Mouse (Mus musculus) heart, embryonic 14.5 days (tissue): ENCODE data around the gene Ddn. TPM values are rescaled to one million over a fixed set of nuclear protein-coding genes. Genes with fewer than 3 reads are reported as not detected.

Experiments used
- ATAC-seq: fragments of 200-750 bp; cut with Nextera tagmentation; 2 replicates; pipeline ENCODE4 v1.8.0; 2017; ENCODE audit warnings: low read depth, moderate TSS enrichment; ENCODE audit not compliant: insufficient number of reproducible peaks, insufficient read depth, low FRiP score
- H3K27ac ChIP-seq, 2 experiments: fragments of 200-500 bp in 1 of 2; fragments of 300-500 bp in 1 of 2; sonication (generic) in 1 of 2; replicated peaks in 1 of 2; 2 replicates each; pipeline ENCODE4 v1.5.1; 2012 to 2014; ENCODE audit warnings: low read depth in 2 of 2, low read length in 2 of 2, control low read depth in 1 of 2, mild to moderate bottlenecking in 1 of 2, mixed read lengths in 1 of 2; ENCODE audit not compliant: control insufficient read depth in 1 of 2, insufficient read depth in 1 of 2
- H3K27me3 ChIP-seq: fragments of 300-500 bp; sonication (generic); 2 replicates; pipeline ENCODE4 v1.6.1; 2014; ENCODE audit warnings: mild to moderate bottlenecking, low read length, control low read depth; ENCODE audit not compliant: control insufficient read depth, insufficient read depth
- H3K36me3 ChIP-seq: fragments of 300-500 bp; sonication (generic); 2 replicates; pipeline ENCODE4 v1.6.1; 2014; ENCODE audit warnings: mild to moderate bottlenecking, control low read depth, low read length, mixed read lengths; ENCODE audit not compliant: control insufficient read depth, insufficient read depth
- H3K4me1 ChIP-seq, 2 experiments: fragments of 200-500 bp in 1 of 2; fragments of 300-500 bp in 1 of 2; sonication (generic) in 1 of 2; 2 replicates each; pipeline ENCODE4 v1.6.1; 2012 to 2014; ENCODE audit warnings: low read length in 2 of 2, control low read depth in 1 of 2, mixed read lengths in 1 of 2; ENCODE audit not compliant: control insufficient read depth in 2 of 2, insufficient read depth in 2 of 2
- H3K4me2 ChIP-seq: fragments of 300-500 bp; sonication (generic); 2 replicates; pipeline ENCODE4 v1.6.1; 2014; ENCODE audit warnings: mild to moderate bottlenecking, low read length
- H3K4me3 ChIP-seq, 2 experiments: fragments of 200-500 bp in 1 of 2; fragments of 300-500 bp in 1 of 2; sonication (generic) in 1 of 2; 2 replicates each; pipeline ENCODE4 v1.5.1; 2012 to 2014; ENCODE audit warnings: low read length in 2 of 2, mild to moderate bottlenecking in 2 of 2, control low read depth in 1 of 2, low read depth in 1 of 2, moderate library complexity in 1 of 2; ENCODE audit not compliant: control insufficient read depth in 1 of 2, insufficient read depth in 1 of 2
- H3K9ac ChIP-seq: fragments of 300-500 bp; sonication (generic); 2 replicates; pipeline ENCODE4 v1.6.1; 2014; ENCODE audit warnings: mild to moderate bottlenecking, low read length
- H3K9me3 ChIP-seq: fragments of 300-500 bp; sonication (generic); 2 replicates; pipeline ENCODE4 v1.6.1; 2016; ENCODE audit warnings: low read length, control low read depth; ENCODE audit not compliant: control insufficient read depth
- WGBS: fragments of 180-500 bp; shearing (Covaris S2); extraction: QIAGEN DNeasy Blood & Tissue Kit; methylation state at CpG from one replicate; pipeline ENCODE4 v1.1.7; 2014; 5-methylcytosine and 5-hydroxymethylcytosine counted together
- polyA plus RNA-seq: library from polyadenylated mRNA; unstranded; fragments of >200 nt; fragmentation: Nextera tagmentation; extraction: Ambion mirVana; gene quantifications from 2 replicates; pipeline ENCODE4 v1.2.1, GENCODE M21; 2014

The Ddn gene
- polyA plus RNA-seq, 1 experiment from 2014 or later = 0.22 TPM

DNA sequence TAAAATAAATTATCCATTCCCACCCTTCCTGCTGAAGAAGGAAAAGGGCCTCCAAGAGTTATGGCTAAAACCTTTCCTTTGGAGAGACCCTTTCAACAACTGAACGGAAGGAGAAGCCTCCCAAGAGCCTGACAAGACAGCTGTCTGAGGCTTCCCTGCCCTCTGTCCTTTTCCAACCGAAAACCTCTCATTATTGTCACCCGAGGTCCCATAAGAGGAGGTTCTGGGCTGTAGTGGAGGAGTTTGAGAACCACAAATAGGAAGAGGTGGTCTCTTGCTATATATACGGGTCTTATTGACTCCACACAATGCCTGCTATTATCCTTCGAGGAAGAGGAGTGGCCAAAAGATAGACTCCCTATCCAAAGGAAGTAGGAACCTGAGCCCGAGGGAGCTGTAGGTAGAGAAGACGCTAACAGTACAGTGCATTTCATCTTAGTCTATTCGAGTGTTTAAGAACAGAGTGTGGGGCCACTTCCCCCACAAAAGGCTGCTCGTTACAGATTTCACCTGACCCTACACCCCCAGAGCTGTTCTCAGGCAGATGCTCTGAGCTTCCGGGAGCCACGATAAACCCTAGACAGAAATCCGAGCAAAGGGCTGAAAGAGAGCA is 37.4 kb downstream of the Ddn start:
- 12% methylated on average over 12 of the region's 12 CpGs for WGBS
- Histone ChIP-seq H3K9me3 (no peaks in the 10 kb centered on the region), H3K4me2 (peak overlapping the region; percentile 74), H3K4me1 (peaks cover 5 to 12% of the 10 kb centered on the region in 2 experiments; a peak in 3 of 4 replicates), H3K9ac (peak overlapping the region; percentile 59), H3K27ac (no peak overlapping the region), H3K4me3 (peak overlapping the region; percentile 38 to 43), H3K36me3 (no peaks in the 10 kb centered on the region), H3K27me3 (peaks cover 60% of the 10 kb centered on the region)
- ATAC-seq = no peak

DNA sequence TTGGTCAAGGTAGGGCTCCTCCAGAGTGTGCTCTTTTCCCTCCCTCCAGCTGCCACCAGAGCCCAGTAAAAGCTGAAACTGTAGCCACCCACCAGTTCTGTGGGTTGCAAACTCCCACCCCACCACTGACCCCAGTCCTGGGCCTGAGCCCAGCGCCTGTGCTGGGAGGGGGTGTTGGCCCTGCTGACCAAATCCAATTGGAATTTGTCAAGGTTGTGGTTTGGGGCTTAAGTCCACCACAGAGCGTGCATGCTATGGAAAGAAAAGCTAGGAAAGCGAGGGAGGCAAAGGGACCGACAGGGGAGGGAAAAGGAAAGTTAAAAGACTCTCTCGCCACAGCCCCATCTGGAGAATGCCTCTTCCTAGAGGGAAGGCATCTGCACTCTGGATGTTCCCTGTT is 41.0 kb downstream of the Ddn start:
- ATAC-seq = no peak
- H3K4me1 ChIP-seq = peaks cover 3 to 9% of the 10 kb centered on the region in 2 experiments; a peak in 2 of 4 replicates
- no peaks in the 10 kb centered on the region for H3K36me3 ChIP-seq
- H3K9me3 ChIP-seq = no peaks in the 10 kb centered on the region
- H3K27me3 ChIP-seq = peaks cover 37% of the 10 kb centered on the region
- no peak overlapping the region for H3K4me3 ChIP-seq
- no peak overlapping the region for H3K27ac ChIP-seq
- no peak overlapping the region for H3K9ac ChIP-seq
- 21% methylated on average over 5 of the region's 5 CpGs for WGBS
- H3K4me2 ChIP-seq = no peak overlapping the region

GRCm38 (mm10) chr15:98765929-98766328 is 43.4 kb downstream of the Ddn start:
- H3K27me3 ChIP-seq = peaks cover 17% of the 10 kb centered on the region; the same call in 1 of the 2 replicates
- H3K4me1 ChIP-seq = peaks cover 3 to 13% of the 10 kb centered on the region in 2 experiments; a peak in 3 of 4 replicates
- no peak overlapping the region for H3K9ac ChIP-seq
- no peak for ATAC-seq
- H3K9me3 ChIP-seq = no peaks in the 10 kb centered on the region
- no peak overlapping the region for H3K27ac ChIP-seq
- WGBS = 54% methylated on average over 4 of the region's 4 CpGs
- H3K36me3 ChIP-seq = 0 out of 2 replicates have a peak, but pooled peaks cover under 1% of the 10 kb centered on the region
- H3K4me3 ChIP-seq = no peak overlapping the region
- no peak overlapping the region for H3K4me2 ChIP-seq

DNA sequence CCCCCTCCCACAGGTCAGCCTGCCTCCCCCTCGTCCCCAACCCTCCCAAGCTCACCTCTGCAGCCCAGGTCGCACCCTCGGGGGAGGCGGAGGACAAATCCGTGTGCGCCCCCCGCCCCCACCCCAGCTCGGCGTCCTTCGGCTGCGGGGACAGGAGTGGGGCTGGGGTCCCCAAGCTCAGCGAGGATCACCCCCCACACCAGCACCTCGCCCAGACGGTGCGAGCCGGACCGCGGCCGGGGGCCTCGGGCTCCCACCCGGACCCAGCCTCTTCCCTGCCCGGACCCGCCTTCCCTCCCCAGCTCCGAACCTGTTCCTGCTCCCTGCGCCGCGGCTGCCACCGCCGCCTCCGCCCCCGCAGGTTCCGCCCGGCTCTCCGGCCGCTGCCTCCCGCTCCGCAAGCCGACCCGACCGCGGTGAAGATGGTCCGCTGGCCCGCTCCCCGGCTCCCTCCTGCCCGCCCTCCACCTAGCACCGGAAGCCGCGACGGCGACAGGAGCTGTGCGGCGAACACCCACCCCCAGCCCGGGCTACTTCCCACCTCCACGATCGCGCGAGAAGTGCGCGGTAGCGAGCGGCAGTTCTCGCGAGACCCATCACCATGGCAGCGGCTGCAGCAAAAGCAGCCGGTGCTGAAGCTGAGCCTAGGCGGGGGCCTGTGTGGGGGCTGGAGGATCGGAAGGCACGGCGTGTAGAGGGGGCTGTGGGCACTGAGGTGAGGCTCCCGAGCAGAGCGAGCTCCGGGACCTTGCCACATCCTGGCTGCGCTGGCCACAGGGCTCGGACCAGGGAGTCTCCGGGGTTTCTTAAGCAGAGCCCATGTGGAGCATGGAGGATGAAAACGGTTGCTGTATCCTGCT is 46.4 kb downstream of the Ddn start, which contains the start of gene Arf3:
Arf3 (minus strand) TSS at position 545 of the 860 bp plus-strand sequence.
- peak within 1 kb of the TSS; percentile 69 to 78 for H3K27ac ChIP-seq

DNA sequence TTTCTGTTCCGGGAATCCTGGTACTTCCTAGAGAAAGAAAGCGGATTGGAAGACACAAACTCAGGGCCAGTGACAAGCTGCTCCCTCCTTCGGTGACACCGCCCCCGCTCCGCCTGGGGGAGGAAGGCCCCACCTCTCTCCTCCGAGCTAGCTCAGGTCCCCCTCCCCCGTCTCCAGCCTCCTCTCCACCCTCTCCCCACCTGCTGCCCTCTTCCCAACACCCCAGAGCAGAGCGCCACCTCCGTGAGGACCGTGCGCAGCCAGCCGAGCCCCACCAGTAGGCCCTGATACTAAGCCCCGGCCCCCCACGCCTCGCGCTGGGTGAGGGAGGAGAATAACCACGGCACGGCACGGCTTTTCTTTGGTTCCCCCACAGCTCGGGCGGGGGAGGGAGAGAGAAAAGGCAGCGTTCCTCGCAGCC is 47.1 kb downstream of the Ddn start:
- Histone ChIP-seq H3K9ac (peak overlapping the region; percentile 91), H3K27ac (peak overlapping the region; percentile 69 to 78), H3K9me3 (no peaks in the 10 kb centered on the region), H3K36me3 (peaks cover 32% of the 10 kb centered on the region), H3K27me3 (peaks cover 13% of the 10 kb centered on the region; the same call in 1 of the 2 replicates), H3K4me1 (peaks cover 3 to 13% of the 10 kb centered on the region in 2 experiments; a peak in 3 of 4 replicates), H3K4me2 (peak overlapping the region; percentile 79), H3K4me3 (peak overlapping the region; percentile 90 to 99)
- WGBS = 0% methylated on average over 21 of the region's 24 CpGs
- peak; percentile 69 for ATAC-seq

More for the DNA sequence above, 46.4 kb downstream of the Ddn start, which contains the start of gene Arf3:
- peak; percentile 90 for ATAC-seq
- H3K4me3 ChIP-seq = peak within 1 kb of the TSS; percentile 90 to 99
- WGBS = under 1% methylated on average over 66 of the region's 76 CpGs
- H3K27me3 ChIP-seq = peaks cover 14% of the 10 kb centered on the region; the same call in 1 of the 2 replicates
- H3K36me3 ChIP-seq = peaks cover 28% of the 10 kb centered on the region
- H3K4me2 ChIP-seq = peak within 1 kb of the TSS; percentile 79
- no peaks in the 10 kb centered on the region for H3K9me3 ChIP-seq
- peaks cover 3 to 13% of the 10 kb centered on the region in 2 experiments; a peak in 3 of 4 replicates for H3K4me1 ChIP-seq
- peak within 1 kb of the TSS; percentile 91 for H3K9ac ChIP-seq

DNA sequence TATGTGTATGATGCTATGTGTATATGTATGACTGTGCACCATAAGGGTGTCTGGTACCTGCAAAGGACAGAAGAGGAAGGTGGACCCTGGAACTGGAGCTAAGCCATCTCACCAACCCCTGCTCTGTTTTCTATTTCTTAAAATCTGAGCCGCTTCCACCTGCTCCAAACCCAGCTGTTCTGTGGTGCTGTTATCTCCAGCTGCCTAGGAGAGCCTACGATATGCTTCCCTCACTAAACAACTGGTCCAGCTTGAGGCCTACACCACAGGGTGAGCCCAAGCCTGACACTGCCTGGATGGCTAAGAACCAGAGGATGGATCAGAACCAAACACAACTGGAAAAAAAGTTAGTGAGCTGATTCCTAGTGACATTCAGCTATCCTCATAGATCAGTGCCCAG is 55.2 kb downstream of the Ddn start:
- Histone ChIP-seq H3K4me2 (no peak overlapping the region), H3K4me3 (no peak overlapping the region), H3K9me3 (no peaks in the 10 kb centered on the region), H3K9ac (no peak overlapping the region), H3K27ac (no peak overlapping the region), H3K36me3 (peaks cover 42% of the 10 kb centered on the region), H3K27me3 (no peaks in the 10 kb centered on the region), H3K4me1 (peaks cover 0 to 9% of the 10 kb centered on the region in 2 experiments; a peak in 1 of 4 replicates)
- ATAC-seq = no peak
- WGBS = 56% methylated on average over 2 of the region's 2 CpGs
